Mouse (Mus musculus) 416B (cell line): ENCODE data around the gene Aspn.
"Not testable (repeated sequence)": the region's sequence is repeated elsewhere in the genome, so short reads cannot be mapped to it uniquely, and the experiment has no call there.

ENCODE experiments used
- DNase-seq: peaks from one replicate; pipeline ENCODE4 v3.0.0; 2011; ENCODE audit warnings: low read depth

Gene Aspn

DNA sequence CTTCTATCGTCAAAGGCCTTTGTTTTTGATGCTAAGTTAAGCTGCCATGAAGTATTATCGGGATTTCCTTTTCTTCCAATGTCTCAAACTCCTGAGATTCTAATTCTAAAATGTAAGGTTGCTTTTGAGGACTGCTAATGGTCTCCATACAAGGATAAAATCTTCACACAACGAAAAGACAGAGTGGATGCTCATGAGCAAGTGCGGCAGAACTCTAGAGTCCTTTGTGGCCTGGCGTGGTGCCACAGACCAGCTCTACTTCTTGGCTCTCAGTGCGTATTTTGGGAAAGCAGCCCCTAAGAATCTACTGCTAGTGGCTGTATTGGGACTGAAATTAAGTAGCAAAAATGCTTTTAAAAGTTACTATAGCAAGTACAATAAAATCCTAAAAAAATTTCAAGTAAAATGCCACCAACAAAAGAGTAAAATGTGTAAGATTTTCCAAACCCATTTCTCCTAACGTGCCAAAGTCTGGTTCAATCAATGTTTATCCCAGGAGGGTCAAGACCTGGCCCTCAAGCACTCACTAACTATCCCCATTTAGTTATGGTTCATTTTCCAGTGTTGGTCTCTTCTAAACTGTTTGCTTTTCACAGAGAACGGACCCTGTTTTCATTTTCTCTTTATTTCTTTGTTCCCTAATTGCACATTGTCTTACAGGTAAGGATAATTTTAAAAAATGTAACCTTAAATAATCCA, 40.2 kb downstream of the Aspn start:
- peak; percentile 57 for DNase-seq

DNA sequence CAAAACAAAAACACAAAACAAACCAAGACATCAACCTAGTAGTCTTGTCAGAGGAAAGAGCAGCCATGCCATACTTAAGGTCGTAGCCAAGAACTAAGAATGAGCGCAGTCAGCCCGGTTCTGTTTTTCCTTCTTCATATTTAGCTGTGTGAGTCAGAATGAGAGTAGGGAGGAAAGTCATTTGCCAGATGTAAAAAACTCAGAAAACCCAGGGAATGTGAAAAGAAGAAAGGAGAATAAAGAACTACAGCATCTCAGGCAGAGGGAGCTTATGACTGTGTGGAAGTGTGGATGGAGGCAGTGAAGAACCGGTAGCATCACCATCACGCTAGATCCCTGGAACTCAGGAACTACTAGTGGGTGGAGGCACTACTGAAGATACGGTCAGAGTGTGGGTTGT, 41.8 kb downstream of the Aspn start:
- no peak for DNase-seq

DNA sequence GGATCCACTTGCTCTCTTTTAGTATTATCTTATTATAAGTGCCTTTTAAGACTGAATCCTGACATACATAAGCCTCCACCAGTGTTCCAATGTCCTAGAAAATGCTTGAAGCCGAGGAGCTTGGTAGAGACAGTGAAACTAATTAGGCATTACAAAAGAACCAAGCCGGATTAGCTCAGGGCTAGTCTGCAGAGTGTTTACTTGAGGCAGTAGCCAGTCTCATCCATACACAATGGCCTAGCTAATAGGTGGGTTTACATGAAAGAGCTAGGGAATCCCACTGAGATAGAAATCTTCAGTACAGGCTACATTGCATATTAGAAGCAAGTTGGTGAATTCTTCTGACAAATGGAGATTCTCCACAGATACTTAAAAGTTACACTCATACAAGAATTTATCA, 58.3 kb downstream of the Aspn start:
- not testable (repeated sequence) for DNase-seq

DNA sequence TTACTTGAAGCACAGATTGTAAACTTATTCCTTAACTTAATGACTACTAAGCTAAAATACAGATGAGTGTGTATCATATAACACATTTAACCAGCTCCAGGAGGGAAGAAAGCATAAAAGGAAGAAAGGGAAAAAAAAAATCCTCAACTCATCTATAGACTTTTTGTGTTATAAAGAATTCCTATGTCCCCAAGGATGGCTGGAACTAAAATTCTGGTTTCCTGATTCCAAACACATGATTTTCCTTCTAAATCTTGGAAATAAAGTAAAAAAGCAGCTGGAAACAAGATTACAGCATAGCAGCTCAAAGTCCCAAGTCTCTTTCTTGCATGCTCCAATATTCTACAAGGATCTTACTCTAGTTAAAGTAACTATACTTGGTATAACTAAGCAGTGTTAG, 59.4 kb downstream of the Aspn start:
- no peak for DNase-seq

DNA sequence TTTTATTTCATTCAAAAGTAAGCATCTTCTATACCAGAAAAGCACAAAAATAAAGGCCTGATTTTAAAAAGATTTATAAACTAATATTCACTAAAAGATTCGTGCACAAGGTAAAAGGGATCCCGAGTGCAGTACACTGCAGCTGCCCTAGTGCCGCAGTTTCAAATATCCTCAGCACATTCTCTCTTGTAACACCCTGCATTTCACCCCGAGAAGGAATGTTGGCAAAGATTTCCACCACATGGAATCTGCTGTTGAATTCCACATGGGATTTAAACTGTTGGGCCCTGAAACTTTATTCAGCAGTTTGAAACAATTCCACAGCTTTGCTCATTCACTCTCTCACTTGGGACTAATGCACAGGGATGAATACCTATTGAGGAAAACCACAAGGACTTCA, 63.5 kb downstream of the Aspn start, which contains the start of gene Ogn:
Ogn (plus strand) TSS at position 333 of the 400 bp plus-strand sequence.
- DNase-seq: no peak

DNA sequence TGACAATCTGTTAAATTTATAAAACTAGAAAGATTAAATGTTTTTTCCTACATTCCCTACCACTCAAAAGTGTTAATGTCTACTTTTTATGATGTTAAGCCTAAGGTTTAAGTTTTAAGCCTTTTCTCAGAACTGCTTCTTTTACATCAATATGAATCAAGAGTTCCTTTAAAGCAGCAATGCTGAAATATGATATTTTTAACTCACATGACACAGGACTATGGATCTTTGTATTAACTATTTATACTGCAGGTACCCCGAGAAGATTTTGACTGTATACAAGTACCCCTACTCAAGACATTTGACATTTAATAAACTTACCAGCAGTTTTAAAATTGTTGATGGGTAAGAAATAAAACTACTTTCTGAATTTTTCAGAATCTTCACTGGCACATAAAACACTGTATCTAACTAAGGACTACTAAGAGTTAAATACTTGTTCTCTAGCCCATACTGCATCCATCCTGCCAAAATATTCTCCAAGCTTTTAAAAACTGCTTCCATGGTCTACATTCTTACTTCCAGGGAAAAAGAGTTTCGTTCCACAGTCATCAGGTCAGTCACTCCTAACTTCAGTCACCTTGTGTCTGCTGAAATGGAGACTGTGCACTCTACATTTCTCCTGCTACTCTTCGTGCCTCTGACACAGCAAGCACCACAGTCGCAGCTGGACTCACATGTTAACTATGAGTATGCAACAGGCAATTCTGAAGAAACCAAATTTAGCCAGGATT, 64.5 kb downstream of the Aspn start:
- DNase-seq: no peak

DNA sequence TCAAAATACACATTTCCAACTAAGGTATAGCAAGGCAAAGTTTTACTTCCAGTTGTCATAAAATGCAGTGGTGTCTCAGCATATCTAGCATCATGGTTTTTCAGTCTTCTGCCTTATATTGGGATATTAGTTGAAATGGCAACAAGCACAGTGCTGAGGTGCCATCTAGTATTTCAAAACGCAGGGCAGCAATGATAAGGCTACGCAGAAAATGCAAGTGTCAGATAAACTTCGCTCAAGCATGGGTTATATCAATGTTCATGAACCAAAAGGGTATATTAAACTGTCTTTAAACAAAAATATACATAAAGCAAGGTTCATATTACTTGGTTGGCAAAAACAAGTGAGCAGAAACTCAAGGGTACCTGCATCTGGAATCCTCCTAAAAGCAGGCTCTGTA, 72.8 kb downstream of the Aspn start:
- no peak for DNase-seq
